Mouse (Mus musculus) intestine, embryonic 14.5 days (tissue): ENCODE measurements around the gene Caml. TPM values are rescaled to one million over a fixed set of nuclear protein-coding genes. Genes with fewer than 3 reads are reported as not detected.
A peak's percentile ranks its signal among the peaks of the same experiment; 100 is the strongest.

ENCODE experiments used
- ATAC-seq: fragments of 200-750 bp; cut with Nextera tagmentation; replicated peaks from 2 replicates; pipeline ENCODE4 v1.8.0; 2017; ENCODE audit warnings: low read depth, moderate number of reproducible peaks, moderate TSS enrichment, moderate library complexity; ENCODE audit not compliant: low FRiP score, low TSS enrichment
- DNase-seq: peaks from one replicate; pipeline ENCODE4 v3.0.0-alpha.2; 2018; ENCODE audit warnings: low spot score
- H3K27ac ChIP-seq: fragments of 300-500 bp; sonication (generic); 2 replicates; pipeline ENCODE4 v1.5.1; 2014; ENCODE audit warnings: low read depth, mild to moderate bottlenecking, control low read depth
- H3K27me3 ChIP-seq: fragments of 300-500 bp; sonication (generic); replicated peaks from 2 replicates; pipeline ENCODE4 v1.6.1; 2014; ENCODE audit warnings: low read length, control low read depth; ENCODE audit not compliant: control insufficient read depth, insufficient read depth
- H3K36me3 ChIP-seq: fragments of 300-500 bp; sonication (generic); 2 replicates; pipeline ENCODE4 v1.6.1; 2014; ENCODE audit warnings: low read length, control low read depth; ENCODE audit not compliant: control insufficient read depth, insufficient read depth
- H3K4me1 ChIP-seq: fragments of 300-500 bp; sonication (generic); replicated peaks from 2 replicates; pipeline ENCODE4 v1.6.1; 2014; ENCODE audit warnings: low read length, control low read depth, mixed read lengths; ENCODE audit not compliant: control insufficient read depth, insufficient read depth
- H3K4me2 ChIP-seq: fragments of 300-500 bp; sonication (generic); 2 replicates; pipeline ENCODE4 v1.6.1; 2014; ENCODE audit warnings: low read length
- H3K4me3 ChIP-seq: fragments of 300-500 bp; sonication (generic); 2 replicates; pipeline ENCODE4 v1.5.1; 2014; ENCODE audit warnings: low read depth, low read length, control low read depth, mixed read lengths
- H3K9ac ChIP-seq: fragments of 300-500 bp; sonication (generic); 2 replicates; pipeline ENCODE4 v1.6.1; 2014; ENCODE audit warnings: mild to moderate bottlenecking, low read length
- H3K9me3 ChIP-seq: fragments of 300-500 bp; sonication (generic); 2 replicates; pipeline ENCODE4 v1.6.1; 2016; ENCODE audit warnings: low read length, control low read depth; ENCODE audit not compliant: control insufficient read depth
- WGBS: fragments of 180-500 bp; shearing (Covaris S2); extraction: QIAGEN DNeasy Blood & Tissue Kit; methylation state at CpG from one replicate; pipeline ENCODE4 v1.1.7; 2014; 5-methylcytosine and 5-hydroxymethylcytosine counted together
- polyA plus RNA-seq: library from polyadenylated mRNA; unstranded; fragments of >200 nt; fragmentation: Nextera tagmentation; extraction: Ambion mirVana; gene quantifications from 2 replicates; pipeline ENCODE4 v1.2.1, GENCODE M21; 2014

Gene Caml
- polyA plus RNA-seq, 1 experiment from 2014 or later: 43.3 TPM

- Histone ChIP-seq H3K36me3 (peaks cover 39% of the 10 kb centered on the region), H3K4me3 (peak overlapping the region; percentile 83), H3K9me3 (no peaks in the 10 kb centered on the region), H3K27me3 (no peaks in the 10 kb centered on the region), H3K9ac (peak overlapping the region; percentile 88), H3K27ac (peak overlapping the region; percentile 44), H3K4me2 (peak overlapping the region; percentile 60), H3K4me1 (peaks cover 9% of the 10 kb centered on the region; the same call in 1 of the 2 replicates)
- under 1% methylated on average over 31 of the region's 31 CpGs for WGBS
- DNase-seq (peak; percentile 56), ATAC-seq (peak; percentile 47; the same call in 1 of the 2 replicates)
Measured at GRCm38 (mm10) chr13:55593254-55593747, 29.5 kb upstream of the Caml start.

GRCm38 (mm10) chr13:55595375-55595774 lies 27.4 kb upstream of the Caml start:
- H3K9ac ChIP-seq: no peak overlapping the region
- H3K27ac ChIP-seq: no peak overlapping the region
- H3K4me3 ChIP-seq: no peak overlapping the region
- H3K9me3 ChIP-seq: no peaks in the 10 kb centered on the region
- H3K27me3 ChIP-seq: no peaks in the 10 kb centered on the region
- DNase-seq (no peak), ATAC-seq (no peak)
- peaks cover 39% of the 10 kb centered on the region for H3K36me3 ChIP-seq
- no peak overlapping the region for H3K4me2 ChIP-seq
- WGBS: 92% methylated on average over 12 of the region's 12 CpGs
- H3K4me1 ChIP-seq: peaks cover 9% of the 10 kb centered on the region; the same call in 1 of the 2 replicates

DNA sequence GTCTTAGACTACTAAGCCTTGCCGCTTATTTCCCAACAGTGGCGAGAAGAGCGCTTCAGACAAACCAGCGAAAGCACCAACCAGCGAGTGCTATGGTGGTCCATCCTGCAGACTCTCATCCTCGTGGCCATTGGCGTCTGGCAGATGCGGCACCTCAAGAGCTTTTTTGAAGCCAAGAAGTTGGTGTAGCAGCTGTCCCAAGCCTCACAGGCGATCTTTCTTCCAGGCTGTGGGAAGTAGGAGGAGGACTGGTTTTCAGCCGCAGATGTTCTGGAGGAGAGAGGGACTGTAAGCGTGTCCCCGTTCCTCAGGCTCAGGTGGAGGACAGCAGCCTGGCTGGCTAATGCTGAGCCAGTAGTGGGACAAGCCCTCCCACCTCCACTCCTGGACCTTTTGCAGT lies 26.0 kb upstream of the Caml start:
- ATAC-seq: no peak
- Histone ChIP-seq H3K9me3 (no peaks in the 10 kb centered on the region), H3K9ac (no peak overlapping the region), H3K36me3 (peaks cover 39% of the 10 kb centered on the region), H3K4me2 (no peak overlapping the region), H3K27ac (no peak overlapping the region), H3K4me1 (peaks cover 15% of the 10 kb centered on the region; the same call in 1 of the 2 replicates), H3K27me3 (no peaks in the 10 kb centered on the region), H3K4me3 (no peak overlapping the region)
- no peak for DNase-seq
- 95% methylated on average over 12 of the region's 12 CpGs for WGBS

DNA sequence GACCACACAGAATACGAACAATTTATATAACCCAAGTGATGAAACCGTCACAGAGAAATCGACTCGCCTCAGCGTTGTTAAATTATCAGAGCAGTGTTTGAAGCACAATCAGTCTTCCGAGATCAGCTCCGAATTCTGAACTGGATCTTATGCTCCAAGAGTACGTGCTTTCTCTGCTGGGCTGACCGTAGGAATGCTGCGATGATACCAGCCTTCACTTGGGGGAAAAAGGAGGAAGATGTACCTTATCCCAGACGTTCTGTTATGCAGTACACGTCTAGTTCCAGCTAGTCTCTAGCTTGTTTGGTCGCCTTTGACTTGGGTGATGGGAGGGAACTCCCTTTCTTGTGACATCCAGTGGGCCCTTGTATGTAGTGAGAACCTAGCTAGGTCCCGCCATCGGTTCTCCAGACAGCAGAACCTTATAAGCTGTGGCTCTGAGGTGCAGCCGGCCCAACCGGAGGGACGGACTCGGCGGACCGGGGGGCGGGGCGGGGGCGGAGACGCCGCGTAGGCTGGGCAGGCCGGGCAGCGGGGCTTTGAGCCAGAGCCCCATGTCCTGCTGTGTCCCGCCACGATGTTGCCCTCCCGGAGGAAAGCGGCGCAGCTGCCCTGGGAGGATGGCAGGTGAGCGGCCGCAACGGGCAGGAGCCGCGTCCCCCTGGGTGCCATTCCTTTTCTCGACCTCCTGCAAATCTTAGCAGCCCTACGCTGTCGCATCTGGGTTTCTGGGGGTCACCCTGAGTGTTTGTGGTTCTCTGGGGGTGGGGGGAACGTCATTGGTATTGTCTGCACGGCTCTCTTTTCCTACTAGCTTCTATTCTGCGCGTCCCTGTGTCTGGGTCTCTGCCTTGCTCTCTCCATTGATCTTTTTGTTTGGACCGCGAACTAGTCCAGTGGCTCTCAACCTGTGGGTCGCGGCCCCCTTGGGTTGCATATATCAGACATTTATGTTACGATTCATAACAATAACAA lies 23.0 kb upstream of the Caml start, which contains the start of gene B4galt7:
Gene B4galt7, plus strand, starts transcription at position 331 of the 975 bp plus-strand sequence.
- peak; percentile 91 for DNase-seq
- H3K4me3 ChIP-seq: peak within 1 kb of the TSS; percentile 85
- no peaks in the 10 kb centered on the region for H3K9me3 ChIP-seq
- peaks cover 42% of the 10 kb centered on the region for H3K36me3 ChIP-seq
- WGBS: 9% methylated on average over 51 of the region's 51 CpGs
- H3K27me3 ChIP-seq: no peaks in the 10 kb centered on the region
- no peak within 1 kb of the TSS for H3K27ac ChIP-seq
- peaks cover 6% of the 10 kb centered on the region; the same call in 1 of the 2 replicates for H3K4me1 ChIP-seq
- H3K9ac ChIP-seq: peak within 1 kb of the TSS; percentile 78
- ATAC-seq: peak; percentile 88
- peak within 1 kb of the TSS; percentile 90 for H3K4me2 ChIP-seq

- peaks cover 34% of the 10 kb centered on the region for H3K36me3 ChIP-seq
- H3K27me3 ChIP-seq: no peaks in the 10 kb centered on the region
- H3K27ac ChIP-seq: no peak overlapping the region
- no peaks in the 10 kb centered on the region for H3K9me3 ChIP-seq
- peak overlapping the region; percentile 90 for H3K4me2 ChIP-seq
- DNase-seq (no peak), ATAC-seq (0 out of 2 replicates have a peak, but pooled peaks have one; percentile 30)
- peak overlapping the region; percentile 85 for H3K4me3 ChIP-seq
- 22% methylated on average over 9 of the region's 9 CpGs for WGBS
- peaks cover 6% of the 10 kb centered on the region; the same call in 1 of the 2 replicates for H3K4me1 ChIP-seq
- peak overlapping the region; percentile 78 for H3K9ac ChIP-seq
Measured at GRCm38 (mm10) chr13:55600657-55601056, 22.1 kb upstream of the Caml start.

DNA sequence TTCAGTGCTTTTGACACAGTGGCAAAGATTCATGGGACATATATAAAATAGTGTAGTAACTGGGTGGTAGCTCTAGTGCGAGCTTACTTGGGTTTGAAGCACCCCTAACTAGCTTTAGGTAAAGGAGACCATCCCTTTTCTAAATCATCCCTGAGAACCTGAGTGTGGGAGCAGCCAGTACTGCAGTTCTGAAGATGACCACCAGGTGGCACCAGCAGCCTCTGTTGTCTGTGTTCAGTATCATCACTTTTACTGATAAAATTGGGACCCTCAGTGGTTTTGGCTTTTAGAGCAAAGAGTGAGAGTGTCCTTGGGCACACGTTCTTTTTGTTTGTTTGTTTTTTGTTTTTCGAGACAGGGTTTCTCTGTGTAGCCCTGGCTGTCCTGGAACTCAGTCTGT lies 21.2 kb upstream of the Caml start:
- H3K4me1 ChIP-seq: peaks cover 6% of the 10 kb centered on the region; the same call in 1 of the 2 replicates
- H3K27me3 ChIP-seq: no peaks in the 10 kb centered on the region
- no peak overlapping the region for H3K4me2 ChIP-seq
- no peak overlapping the region for H3K27ac ChIP-seq
- peak; percentile 97 for DNase-seq
- no peak overlapping the region for H3K9ac ChIP-seq
- 8% methylated on average over 3 of the region's 3 CpGs for WGBS
- H3K9me3 ChIP-seq: no peaks in the 10 kb centered on the region
- ATAC-seq: no peak
- H3K4me3 ChIP-seq: no peak overlapping the region
- H3K36me3 ChIP-seq: peaks cover 28% of the 10 kb centered on the region

GRCm38 (mm10) chr13:55604606-55605005 lies 18.2 kb upstream of the Caml start:
- Histone ChIP-seq H3K27me3 (no peaks in the 10 kb centered on the region), H3K27ac (no peak overlapping the region), H3K4me2 (no peak overlapping the region), H3K36me3 (peaks cover 36% of the 10 kb centered on the region), H3K9ac (no peak overlapping the region), H3K4me1 (peaks cover 6% of the 10 kb centered on the region; the same call in 1 of the 2 replicates), H3K4me3 (no peak overlapping the region), H3K9me3 (no peaks in the 10 kb centered on the region)
- no peak for DNase-seq
- ATAC-seq: no peak
- 97% methylated on average over 3 of the region's 3 CpGs for WGBS

DNA sequence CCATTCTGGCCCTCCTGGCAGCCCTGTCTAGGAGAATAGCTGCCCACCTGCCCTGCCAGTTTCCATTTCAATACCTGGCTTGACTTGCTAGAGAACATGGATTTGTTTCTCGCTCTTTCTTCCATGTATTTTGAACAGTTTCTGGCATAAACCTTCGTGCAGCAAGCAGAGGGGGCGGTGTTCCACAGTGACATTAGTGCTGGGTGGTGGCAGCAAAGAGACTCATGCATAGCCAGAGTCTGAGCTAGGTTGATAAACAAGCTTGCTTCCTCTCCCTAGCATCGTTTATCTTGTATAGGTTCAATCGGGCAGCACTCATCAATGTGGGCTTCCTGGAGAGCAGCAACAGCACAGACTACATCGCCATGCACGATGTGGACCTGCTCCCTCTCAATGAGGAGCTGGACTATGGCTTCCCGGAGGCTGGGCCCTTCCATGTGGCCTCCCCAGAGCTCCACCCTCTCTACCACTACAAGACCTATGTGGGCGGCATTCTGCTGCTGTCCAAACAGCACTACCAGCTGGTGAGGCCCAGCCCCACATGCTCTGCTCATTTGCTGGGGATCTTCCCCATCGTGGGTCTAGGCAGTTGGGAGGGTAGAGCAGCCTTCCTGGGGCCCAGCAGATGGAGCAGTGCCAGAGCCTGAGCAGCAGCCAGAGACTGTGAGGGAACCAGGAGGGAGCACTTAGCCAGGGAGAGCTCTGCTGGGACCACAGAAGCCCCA lies 15.7 kb upstream of the Caml start:
- ATAC-seq: no peak
- peaks cover 43% of the 10 kb centered on the region for H3K36me3 ChIP-seq
- WGBS: 77% methylated on average over 10 of the region's 10 CpGs

More for the DNA sequence above, 15.7 kb upstream of the Caml start:
- H3K4me2 ChIP-seq: no peak overlapping the region
- DNase-seq: no peak
- H3K4me3 ChIP-seq: no peak overlapping the region
- H3K9me3 ChIP-seq: no peaks in the 10 kb centered on the region
- no peaks in the 10 kb centered on the region for H3K4me1 ChIP-seq
- no peak overlapping the region for H3K9ac ChIP-seq
- H3K27ac ChIP-seq: no peak overlapping the region
- H3K27me3 ChIP-seq: no peaks in the 10 kb centered on the region
